ENCODE assay signal across 20 mouse cellular contexts in the genomic region with DNA sequence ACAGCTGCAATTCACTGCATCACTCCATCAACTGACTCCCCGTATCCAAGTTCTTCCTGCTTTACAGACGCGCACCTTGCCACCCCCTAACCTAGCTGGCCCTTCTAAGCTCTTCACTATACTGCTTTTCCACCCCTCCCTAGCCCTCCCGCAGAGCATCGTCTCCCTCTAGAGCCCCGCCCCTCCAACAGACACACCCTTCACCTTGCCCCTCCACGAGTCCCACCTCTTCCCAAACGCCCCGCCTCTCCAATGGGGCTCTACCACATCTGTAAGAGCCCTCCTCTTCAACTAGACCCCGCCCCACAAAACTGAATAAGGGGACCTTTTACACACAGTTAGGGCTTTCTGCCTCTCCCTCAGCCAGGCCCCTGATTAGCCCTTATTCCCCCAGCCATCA. TPM values are rescaled to one million over a fixed set of nuclear protein-coding genes. Genes with fewer than 3 reads are reported as not detected.
DNase-seq lines count a peak whose midpoint lies in the region; ATAC-seq and TF ChIP-seq lines count a peak whose summit lies in the region.
"Had no signal": no experiment of that assay in that cellular context is flagged by ENCODE, and none has a peak within 500 bp of the region (broad histone marks: within the 10 kb centered on the region; RNA-seq: fewer than 3 reads in every experiment).

No protein-coding gene starts in this region.

- WGBS in lung, embryonic 15.5 days = 15% methylated on average over 10 of the region's 10 CpGs
- WGBS in intestine, embryonic 16.5 days = 7% methylated on average over 10 of the region's 10 CpGs
- WGBS in midbrain, embryonic 10.5 days = 17% methylated on average over 10 of the region's 10 CpGs

- in situ Hi-C loops in ES-E14 (cut with MboI; ENCODE audit: low sequenced_read_pairs in 2 of 2, unreplicated experiment in 2 of 2) = no loop called here

- DNase-seq in lung, postnatal 4 days = no peak
- peak; percentile 86 for DNase-seq in ES-E14 (ENCODE audit: low read depth, low spot score)
- DNase-seq in adrenal gland, adult 8-10 months = no peak
- no peak for DNase-seq in midbrain, embryonic 10.5 days (ENCODE audit: low spot score)
- no peak for DNase-seq in left cerebral cortex, adult 2 months (ENCODE audit: extremely low spot score in 1 of 2, low spot score in 2 of 2)
- DNase-seq: adrenal gland, postnatal 14 days; cerebellum, postnatal 25 days; heart, adult 18-20 months; kidney, postnatal 4 days; right cerebral cortex, adult 18-20 months; thymus, postnatal 14 days had no signal

- H3K36me3 ChIP-seq in lung, embryonic 15.5 days = no peaks in the 10 kb centered on the region
- no peaks in the 10 kb centered on the region for H3K36me3 ChIP-seq in ES-E14 (ENCODE audit: control insufficient read depth, insufficient read depth, low read length, poor library complexity, severe bottlenecking)
- H3K36me3 ChIP-seq in intestine, embryonic 16.5 days (ENCODE audit: control insufficient read depth, insufficient read depth, low read length) = no peaks in the 10 kb centered on the region
- no peaks in the 10 kb centered on the region for H3K36me3 ChIP-seq in midbrain, embryonic 10.5 days
- H3K36me3 ChIP-seq: embryonic facial prominence, embryonic 12.5 days; forebrain, embryonic 10.5 days; limb, embryonic 15.5 days had no signal

- peak; percentile 23; the same call in 1 of the 2 replicates for ATAC-seq in lung, embryonic 15.5 days (ENCODE audit: borderline replicate concordance, extremely low read depth, low FRiP score, low TSS enrichment)
- ATAC-seq in intestine, embryonic 16.5 days = no peak
- ATAC-seq in megakaryocyte progenitor cell, adult 5-6 weeks (replicated peaks; ENCODE audit: poor library complexity) = peak; percentile 35
- ATAC-seq: CD4-positive, CD25-positive, alpha-beta regulatory T cell, adult 4 months; inflammation-experienced regulatory T-cells, adult 6 months had no signal

- no peak overlapping the region for H3K4me2 ChIP-seq in lung, embryonic 15.5 days
- H3K4me2 ChIP-seq in intestine, embryonic 16.5 days (ENCODE audit: low read depth, low read length) = 0 out of 2 replicates have a peak overlapping the region, but pooled peaks have one; percentile 4
- H3K4me2 ChIP-seq: embryonic facial prominence, embryonic 12.5 days; limb, embryonic 15.5 days had no signal

- H3K9ac ChIP-seq in lung, embryonic 15.5 days = no peak overlapping the region
- H3K9ac ChIP-seq in ES-E14 (ENCODE audit: insufficient read depth, low read depth, low read length, poor library complexity, severe bottlenecking) = peak overlapping the region; percentile 19; the same call in 1 of the 2 replicates
- no peak overlapping the region for H3K9ac ChIP-seq in intestine, embryonic 16.5 days (ENCODE audit: low read depth, low read length)
- H3K9ac ChIP-seq: embryonic facial prominence, embryonic 12.5 days; limb, embryonic 15.5 days had no signal

- H3K27ac ChIP-seq in lung, embryonic 15.5 days = no peak overlapping the region
- H3K27ac ChIP-seq in ES-E14 (ENCODE audit: insufficient read depth, low read depth, low read length, poor library complexity, severe bottlenecking) = peak overlapping the region; percentile 7; the same call in 1 of the 2 replicates
- no peak overlapping the region for H3K27ac ChIP-seq in intestine, embryonic 16.5 days (ENCODE audit: low read length)
- no peak overlapping the region for H3K27ac ChIP-seq in midbrain, embryonic 10.5 days (replicated peaks)
- H3K27ac ChIP-seq in left cerebral cortex, adult 2 months = no peak overlapping the region
- H3K27ac ChIP-seq: embryonic facial prominence, embryonic 12.5 days; forebrain, embryonic 10.5 days; limb, embryonic 15.5 days had no signal

- H3K27me3 ChIP-seq in lung, embryonic 15.5 days = peaks cover 24% of the 10 kb centered on the region
- peaks cover 11% of the 10 kb centered on the region for H3K27me3 ChIP-seq in intestine, embryonic 16.5 days (replicated peaks; ENCODE audit: control insufficient read depth, insufficient read depth, low read length)
- H3K27me3 ChIP-seq in midbrain, embryonic 10.5 days (ENCODE audit: low read depth, poor library complexity, severe bottlenecking) = peaks cover 26% of the 10 kb centered on the region

- no peak for TF ChIP-seq CTCF in left cerebral cortex, adult 2 months (IDR thresholded peaks at IDR 0.05)

- no peaks in the 10 kb centered on the region for H3K9me3 ChIP-seq in lung, embryonic 15.5 days
- no peaks in the 10 kb centered on the region for H3K9me3 ChIP-seq in ES-E14 (ENCODE audit: control insufficient read depth, insufficient read depth, low read depth, low read length)
- H3K9me3 ChIP-seq in intestine, embryonic 16.5 days (ENCODE audit: control insufficient read depth, low read length) = peaks cover 4% of the 10 kb centered on the region; the same call in 1 of the 2 replicates
- peaks cover 9% of the 10 kb centered on the region for H3K9me3 ChIP-seq in midbrain, embryonic 10.5 days (replicated peaks)
- H3K9me3 ChIP-seq: embryonic facial prominence, embryonic 12.5 days; limb, embryonic 15.5 days had no signal

- no peak overlapping the region for H3K4me3 ChIP-seq in lung, embryonic 15.5 days
- peak overlapping the region; percentile 51 to 58 for H3K4me3 ChIP-seq in ES-E14 (ENCODE audit: insufficient read depth in 1 of 2, low read depth in 1 of 2, low read length in 2 of 2, poor library complexity in 1 of 2, severe bottlenecking in 1 of 2)
- H3K4me3 ChIP-seq in intestine, embryonic 16.5 days (ENCODE audit: low read length) = no peak overlapping the region
- no peak overlapping the region for H3K4me3 ChIP-seq in midbrain, embryonic 10.5 days
- no peak overlapping the region for H3K4me3 ChIP-seq in left cerebral cortex, adult 2 months
- H3K4me3 ChIP-seq: embryonic facial prominence, embryonic 12.5 days; forebrain, embryonic 10.5 days; limb, embryonic 15.5 days had no signal

- intact Hi-C loops in left cerebral cortex, adult 2 months (cut with DNase I) = no loop called here

- no peaks in the 10 kb centered on the region for H3K4me1 ChIP-seq in lung, embryonic 15.5 days
- peaks cover 0 to 9% of the 10 kb centered on the region in 2 experiments; a peak in 2 of 4 replicates for H3K4me1 ChIP-seq in ES-E14 (ENCODE audit: control insufficient read depth in 2 of 2, insufficient read depth in 2 of 2, low read length in 2 of 2, poor library complexity in 1 of 2)
- no peaks in the 10 kb centered on the region for H3K4me1 ChIP-seq in intestine, embryonic 16.5 days (ENCODE audit: control insufficient read depth, insufficient read depth, low read length)
- no peaks in the 10 kb centered on the region for H3K4me1 ChIP-seq in midbrain, embryonic 10.5 days
- H3K4me1 ChIP-seq: forebrain, embryonic 10.5 days had no signal

TF ChIP-seq in ES-E14, 5 proteins besides CTCF, POLR2A, EP300 and RAD21:
- no peak for TF ChIP-seq ZC3H11A (IDR thresholded peaks at IDR 0.05; ENCODE audit: borderline replicate concordance, low read depth, low read length)
- TF ChIP-seq MAFK (IDR thresholded peaks at IDR 0.05; ENCODE audit: insufficient read depth, low read depth, low read length) = no peak
- no peak for TF ChIP-seq HCFC1 (IDR thresholded peaks at IDR 0.05; ENCODE audit: borderline replicate concordance, insufficient read depth, low read length)
- TF ChIP-seq CHD2 (IDR thresholded peaks at IDR 0.05; ENCODE audit: low read depth, low read length) = no peak
- no peak for TF ChIP-seq ZNF384 (IDR thresholded peaks at IDR 0.05; ENCODE audit: low read depth, low read length)

RNA-seq across cellular contexts. Expression of a gene that starts 13.7 kb away (rescaled TPM):
- polyA plus RNA-seq in lung, embryonic 15.5 days (2015; fragmentation: Nextera tagmentation; extraction: Ambion mirVana) = 0.21 and 0.33 TPM in 2 replicates
- total RNA-seq in ES-E14 (2012; rRNA removed) = 9.1 and 18.6 TPM in 2 replicates
- 0.36 and 0.44 TPM in 2 replicates for polyA plus RNA-seq in intestine, embryonic 16.5 days (2015; fragmentation: Nextera tagmentation; extraction: Ambion mirVana)
- 0.02 and 0.07 TPM in 2 replicates for total RNA-seq in megakaryocyte progenitor cell, adult 5-6 weeks (2015)
- total RNA-seq in megakaryocyte progenitor cell, adult 5-6 weeks (2017) = not detected in 2 replicates
- 1 to 10 TPM; 3.0 to 8.0 (median 4.9) TPM for total RNA-seq in adrenal gland, adult 8-10 months (2022)
- 0.30 and 0.52 TPM in 2 replicates for polyA plus RNA-seq in midbrain, embryonic 10.5 days (2016; fragmentation: Nextera tagmentation; extraction: Ambion mirVana)
- total RNA-seq in left cerebral cortex, adult 2 months (2021) = 100 to 1,000 TPM; 153 to 162 TPM
- total RNA-seq: neutrophil, adult 5-6 weeks had no signal

RNA-seq across cellular contexts. Expression of a gene that starts 14.0 kb away (rescaled TPM):
- polyA plus RNA-seq in lung, embryonic 15.5 days (2015; fragmentation: Nextera tagmentation; extraction: Ambion mirVana) = 58.8 and 68.5 TPM in 2 replicates
- total RNA-seq in ES-E14 (2012; rRNA removed) = 22.0 and 29.6 TPM in 2 replicates
- polyA plus RNA-seq in intestine, embryonic 16.5 days (2015; fragmentation: Nextera tagmentation; extraction: Ambion mirVana) = 75.6 and 89.7 TPM in 2 replicates
- 31.8 and 53.4 TPM in 2 replicates for total RNA-seq in megakaryocyte progenitor cell, adult 5-6 weeks (2015)
- 21.2 and 30.2 TPM in 2 replicates for total RNA-seq in megakaryocyte progenitor cell, adult 5-6 weeks (2017)
- total RNA-seq in adrenal gland, adult 8-10 months (2022) = 10 to 100 TPM; 33.7 to 49.5 (median 44.8) TPM
- polyA plus RNA-seq in midbrain, embryonic 10.5 days (2016; fragmentation: Nextera tagmentation; extraction: Ambion mirVana) = 38.9 and 40.9 TPM in 2 replicates
- total RNA-seq in left cerebral cortex, adult 2 months (2021) = 10 to 100 TPM; 18.1 to 18.3 TPM

RNA-seq across cellular contexts. Expression of a gene that starts 39.8 kb away (rescaled TPM):
- 28.6 and 31.1 TPM in 2 replicates for polyA plus RNA-seq in lung, embryonic 15.5 days (2015; fragmentation: Nextera tagmentation; extraction: Ambion mirVana)
- 5.4 and 6.2 TPM in 2 replicates for total RNA-seq in ES-E14 (2012; rRNA removed)
- 27.4 and 28.6 TPM in 2 replicates for polyA plus RNA-seq in intestine, embryonic 16.5 days (2015; fragmentation: Nextera tagmentation; extraction: Ambion mirVana)
- 2.5 and 2.9 TPM in 2 replicates for total RNA-seq in megakaryocyte progenitor cell, adult 5-6 weeks (2015)
- total RNA-seq in megakaryocyte progenitor cell, adult 5-6 weeks (2017) = 6.1 and 7.6 TPM in 2 replicates
- total RNA-seq in adrenal gland, adult 8-10 months (2022) = 10 to 100 TPM; 12.6 to 19.4 (median 14.8) TPM
- polyA plus RNA-seq in midbrain, embryonic 10.5 days (2016; fragmentation: Nextera tagmentation; extraction: Ambion mirVana) = 18.9 and 21.9 TPM in 2 replicates
- 1 to 10 TPM; 3.3 TPM for total RNA-seq in left cerebral cortex, adult 2 months (2021)

RNA-seq across cellular contexts. Expression of a gene that starts 52.9 kb away (rescaled TPM):
- 48.5 and 49.6 TPM in 2 replicates for polyA plus RNA-seq in lung, embryonic 15.5 days (2015; fragmentation: Nextera tagmentation; extraction: Ambion mirVana)
- total RNA-seq in ES-E14 (2012; rRNA removed) = 13.1 and 25.1 TPM in 2 replicates
- 40.9 and 43.4 TPM in 2 replicates for polyA plus RNA-seq in intestine, embryonic 16.5 days (2015; fragmentation: Nextera tagmentation; extraction: Ambion mirVana)
- total RNA-seq in megakaryocyte progenitor cell, adult 5-6 weeks (2015) = 9.2 and 12.5 TPM in 2 replicates
- total RNA-seq in megakaryocyte progenitor cell, adult 5-6 weeks (2017) = 5.9 and 6.8 TPM in 2 replicates
- 10 to 100 TPM; 20.2 to 37.1 (median 23.9) TPM for total RNA-seq in adrenal gland, adult 8-10 months (2022)
- polyA plus RNA-seq in midbrain, embryonic 10.5 days (2016; fragmentation: Nextera tagmentation; extraction: Ambion mirVana) = 16.4 and 19.2 TPM in 2 replicates
- 10 to 100 TPM; 18.8 to 21.7 TPM for total RNA-seq in left cerebral cortex, adult 2 months (2021)

Comparison
In these comparisons a context has a peak if more than half of its experiments do, and no peak if none do; other contexts are left out.
1. H3K4me3 ChIP-seq: peak in ES-E14 (2 of 2); none in lung, embryonic 15.5 days (single experiment), intestine, embryonic 16.5 days (single experiment), midbrain, embryonic 10.5 days (single experiment) and left cerebral cortex, adult 2 months (single experiment).